Mouse (Mus musculus) hindbrain, embryonic 14.5 days (tissue): ENCODE data around the gene Pcdh9. TPM values are rescaled to one million over a fixed set of nuclear protein-coding genes. Genes with fewer than 3 reads are reported as not detected.
A peak's percentile ranks its signal among the peaks of the same experiment; 100 is the strongest.

Source experiments
- ATAC-seq: fragments of 200-750 bp; cut with Nextera tagmentation; 2 replicates; pipeline ENCODE4 v1.8.0; 2017; ENCODE audit warnings: moderate number of reproducible peaks, mild to moderate bottlenecking, moderate TSS enrichment, moderate library complexity; ENCODE audit not compliant: low FRiP score
- DNase-seq: peaks from one replicate; pipeline ENCODE4 v3.0.0-alpha.2; 2015; ENCODE audit warnings: low spot score
- H3K27ac ChIP-seq: fragments of 300-500 bp; sonication (generic); 2 replicates; pipeline ENCODE4 v1.5.1; 2014; ENCODE audit warnings: mild to moderate bottlenecking, moderate library complexity
- H3K27me3 ChIP-seq: fragments of 300-500 bp; sonication (generic); 2 replicates; pipeline ENCODE4 v1.6.1; 2014; ENCODE audit warnings: mild to moderate bottlenecking, low read length, mixed read lengths; ENCODE audit not compliant: control insufficient read depth, insufficient read depth
- H3K36me3 ChIP-seq: fragments of 300-500 bp; sonication (generic); replicated peaks from 2 replicates; pipeline ENCODE4 v1.6.1; 2014; ENCODE audit not compliant: control insufficient read depth, insufficient read depth
- H3K4me1 ChIP-seq: fragments of 300-500 bp; sonication (generic); replicated peaks from 2 replicates; pipeline ENCODE4 v1.6.1; 2014; ENCODE audit warnings: antibody characterized with exemption, low read length, mixed read lengths; ENCODE audit not compliant: control insufficient read depth, insufficient read depth
- H3K4me2 ChIP-seq: fragments of 300-500 bp; sonication (generic); replicated peaks from 2 replicates; pipeline ENCODE4 v1.6.1; 2014; ENCODE audit warnings: mild to moderate bottlenecking, moderate library complexity
- H3K4me3 ChIP-seq: fragments of 300-500 bp; sonication (generic); replicated peaks from 2 replicates; pipeline ENCODE4 v1.5.1; 2014; ENCODE audit warnings: mild to moderate bottlenecking, low read length
- H3K9ac ChIP-seq: fragments of 300-500 bp; sonication (generic); 2 replicates; pipeline ENCODE4 v1.6.1; 2014
- H3K9me3 ChIP-seq: fragments of 300-500 bp; sonication (generic); 2 replicates; pipeline ENCODE4 v1.6.1; 2016; ENCODE audit warnings: low read length; ENCODE audit not compliant: control insufficient read depth
- WGBS: fragments of 180-500 bp; shearing (Covaris S2); extraction: QIAGEN DNeasy Blood & Tissue Kit; methylation state at CpG from one replicate; pipeline ENCODE4 v1.1.7; 2014; 5-methylcytosine and 5-hydroxymethylcytosine counted together
- polyA plus RNA-seq: library from polyadenylated mRNA; unstranded; fragments of >200 nt; fragmentation: Nextera tagmentation; extraction: Ambion mirVana; gene quantifications from 2 replicates; pipeline ENCODE4 v1.2.1, GENCODE M21; 2014

Gene Pcdh9
- polyA plus RNA-seq, 1 experiment from 2014 or later, result 177 TPM

GRCm38 (mm10) chr14:93627241-93627640 is 263.2 kb downstream of the Pcdh9 start:
- 54% methylated on average over 2 of the region's 2 CpGs for WGBS
- H3K9me3 ChIP-seq, result no peaks in the 10 kb centered on the region
- H3K36me3 ChIP-seq, result no peaks in the 10 kb centered on the region
- ATAC-seq (no peak), DNase-seq (no peak)
- no peak overlapping the region for H3K4me3 ChIP-seq
- no peak overlapping the region for H3K4me2 ChIP-seq
- H3K9ac ChIP-seq, result no peak overlapping the region
- no peaks in the 10 kb centered on the region for H3K27me3 ChIP-seq
- H3K4me1 ChIP-seq, result no peaks in the 10 kb centered on the region
- H3K27ac ChIP-seq, result no peak overlapping the region

- Histone ChIP-seq H3K36me3 (no peaks in the 10 kb centered on the region), H3K4me1 (no peaks in the 10 kb centered on the region), H3K4me2 (no peak overlapping the region), H3K9me3 (no peaks in the 10 kb centered on the region), H3K4me3 (no peak overlapping the region), H3K27me3 (no peaks in the 10 kb centered on the region), H3K27ac (no peak overlapping the region), H3K9ac (no peak overlapping the region)
- 83% methylated on average over 1 of the region's 1 CpGs for WGBS
- ATAC-seq (no peak), DNase-seq (no peak)
Measured at GRCm38 (mm10) chr14:93624144-93624543, 266.3 kb downstream of the Pcdh9 start.

GRCm38 (mm10) chr14:93621211-93621610 is 269.3 kb downstream of the Pcdh9 start:
- Histone ChIP-seq H3K27ac (no peak overlapping the region), H3K27me3 (no peaks in the 10 kb centered on the region), H3K9ac (no peak overlapping the region), H3K36me3 (no peaks in the 10 kb centered on the region), H3K4me1 (no peaks in the 10 kb centered on the region), H3K9me3 (no peaks in the 10 kb centered on the region), H3K4me2 (no peak overlapping the region), H3K4me3 (no peak overlapping the region)
- no peak for DNase-seq
- WGBS, result 55% methylated on average over 9 of the region's 9 CpGs
- no peak for ATAC-seq

- Histone ChIP-seq H3K4me1 (0 out of 2 replicates have a peak, but pooled peaks cover 5% of the 10 kb centered on the region), H3K4me2 (no peak overlapping the region), H3K4me3 (no peak overlapping the region), H3K27ac (no peak overlapping the region), H3K9ac (no peak overlapping the region), H3K36me3 (no peaks in the 10 kb centered on the region), H3K9me3 (peaks cover 9% of the 10 kb centered on the region; the same call in 1 of the 2 replicates), H3K27me3 (no peaks in the 10 kb centered on the region)
- DNase-seq, result no peak
- no peak for ATAC-seq
- WGBS, result 89% methylated on average over 3 of the region's 3 CpGs
Measured at GRCm38 (mm10) chr14:93607546-93607945, 282.9 kb downstream of the Pcdh9 start.

GRCm38 (mm10) chr14:93599997-93600396 is 290.5 kb downstream of the Pcdh9 start:
- 51% methylated on average over 4 of the region's 4 CpGs for WGBS
- DNase-seq, result no peak
- Histone ChIP-seq H3K9ac (no peak overlapping the region), H3K4me2 (no peak overlapping the region), H3K4me1 (0 out of 2 replicates have a peak, but pooled peaks cover 5% of the 10 kb centered on the region), H3K36me3 (no peaks in the 10 kb centered on the region), H3K27me3 (no peaks in the 10 kb centered on the region), H3K9me3 (no peaks in the 10 kb centered on the region), H3K27ac (0 out of 2 replicates have a peak overlapping the region, but pooled peaks have one; percentile 26), H3K4me3 (no peak overlapping the region)
- no peak for ATAC-seq

- H3K4me3 ChIP-seq, result no peak overlapping the region
- no peaks in the 10 kb centered on the region for H3K9me3 ChIP-seq
- H3K27ac ChIP-seq, result peak overlapping the region; percentile 16; the same call in 1 of the 2 replicates
- 54% methylated on average over 3 of the region's 3 CpGs for WGBS
- H3K9ac ChIP-seq, result no peak overlapping the region
- peak; percentile 32 for DNase-seq
- no peaks in the 10 kb centered on the region for H3K4me1 ChIP-seq
- no peak; the same call in 1 of the 2 replicates for ATAC-seq
- H3K36me3 ChIP-seq, result no peaks in the 10 kb centered on the region
- no peak overlapping the region for H3K4me2 ChIP-seq
- no peaks in the 10 kb centered on the region for H3K27me3 ChIP-seq
Measured at GRCm38 (mm10) chr14:93585432-93586024, 305.0 kb downstream of the Pcdh9 start.

- H3K27ac ChIP-seq, result no peak overlapping the region
- no peaks in the 10 kb centered on the region for H3K27me3 ChIP-seq
- H3K36me3 ChIP-seq, result no peaks in the 10 kb centered on the region
- no peak for ATAC-seq
- H3K9me3 ChIP-seq, result no peaks in the 10 kb centered on the region
- DNase-seq, result no peak
- no peak overlapping the region for H3K9ac ChIP-seq
- H3K4me1 ChIP-seq, result no peaks in the 10 kb centered on the region
- no peak overlapping the region for H3K4me2 ChIP-seq
- H3K4me3 ChIP-seq, result no peak overlapping the region
- WGBS, result 82% methylated on average over 2 of the region's 2 CpGs
Measured at GRCm38 (mm10) chr14:93564361-93564760, 326.1 kb downstream of the Pcdh9 start.

- DNase-seq (no peak), ATAC-seq (no peak)
- no peak overlapping the region for H3K4me3 ChIP-seq
- H3K27ac ChIP-seq, result no peak overlapping the region
- H3K4me2 ChIP-seq, result no peak overlapping the region
- 94% methylated on average over 1 of the region's 1 CpGs for WGBS
- no peaks in the 10 kb centered on the region for H3K36me3 ChIP-seq
- no peaks in the 10 kb centered on the region for H3K4me1 ChIP-seq
- no peaks in the 10 kb centered on the region for H3K9me3 ChIP-seq
- H3K9ac ChIP-seq, result no peak overlapping the region
- H3K27me3 ChIP-seq, result no peaks in the 10 kb centered on the region
Measured at GRCm38 (mm10) chr14:93561577-93561976, 328.9 kb downstream of the Pcdh9 start.

- Histone ChIP-seq H3K36me3 (no peaks in the 10 kb centered on the region), H3K9me3 (no peaks in the 10 kb centered on the region), H3K27ac (no peak overlapping the region), H3K27me3 (no peaks in the 10 kb centered on the region), H3K4me2 (no peak overlapping the region), H3K4me3 (no peak overlapping the region), H3K9ac (no peak overlapping the region), H3K4me1 (no peaks in the 10 kb centered on the region)
- WGBS, result 47% methylated on average over 3 of the region's 3 CpGs
- ATAC-seq (no peak), DNase-seq (no peak)
Measured at GRCm38 (mm10) chr14:93553771-93554170, 336.7 kb downstream of the Pcdh9 start.

- Histone ChIP-seq H3K4me2 (no peak overlapping the region), H3K9ac (no peak overlapping the region), H3K4me3 (no peak overlapping the region), H3K27me3 (no peaks in the 10 kb centered on the region), H3K27ac (no peak overlapping the region), H3K4me1 (no peaks in the 10 kb centered on the region), H3K36me3 (no peaks in the 10 kb centered on the region), H3K9me3 (no peaks in the 10 kb centered on the region)
- WGBS, result 86% methylated on average over 6 of the region's 6 CpGs
- ATAC-seq (no peak), DNase-seq (no peak)
Measured at GRCm38 (mm10) chr14:93545575-93545974, 344.9 kb downstream of the Pcdh9 start.
